Mouse (Mus musculus) kidney, adult 8-10 months (tissue): Measurements from ENCODE around the gene Rapgef2.
"Not testable (repeated sequence)": the region's sequence is repeated elsewhere in the genome, so short reads cannot be mapped to it uniquely, and the experiment has no call there.

Experiments
- DNase-seq, 2 experiments: peaks; one replicate each; pipeline ENCODE4 v3.0.0; 2022

Rapgef2 gene

DNA sequence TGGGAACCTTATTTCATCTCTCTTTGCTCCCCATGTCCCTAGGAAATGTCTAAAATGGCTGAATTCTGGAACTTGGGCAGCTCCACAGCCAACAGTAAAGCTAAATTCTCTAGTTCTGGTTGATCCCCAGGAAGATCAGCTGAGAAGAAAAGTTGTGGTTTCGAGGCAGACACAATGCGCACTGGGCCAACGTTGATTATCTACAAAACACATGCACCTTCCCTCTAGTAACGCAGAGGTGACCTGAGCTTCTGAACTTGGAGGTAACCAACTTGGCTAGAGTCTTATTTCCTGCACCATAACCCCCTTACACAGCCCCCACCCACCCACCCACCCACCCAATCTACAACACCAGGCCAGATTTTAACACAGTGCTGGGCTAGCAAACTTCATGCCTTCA lies 55.6 kb downstream of the Rapgef2 start:
- no peak for DNase-seq

DNA sequence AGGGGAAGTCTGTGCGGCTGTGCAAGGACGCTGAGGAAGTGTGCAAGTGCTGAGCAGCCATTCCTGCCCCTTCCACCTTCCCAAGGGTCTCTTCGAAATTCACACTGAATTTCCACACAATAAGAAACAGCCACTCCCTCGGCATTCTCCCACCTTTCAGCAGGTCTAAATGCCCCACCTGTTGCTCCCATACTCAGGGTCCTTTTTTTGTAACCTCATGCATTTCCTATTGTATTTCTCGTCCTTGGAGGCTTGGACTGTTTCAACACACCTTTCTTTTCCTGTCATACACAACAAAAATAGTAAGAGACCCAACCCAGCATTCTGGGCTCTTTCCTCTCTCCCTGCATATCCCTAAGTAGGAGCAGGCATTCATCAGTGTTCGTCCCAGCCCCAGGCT lies 56.8 kb downstream of the Rapgef2 start:
- no peak for DNase-seq

GRCm38 (mm10) chr3:79228304-79228703 lies 58.0 kb downstream of the Rapgef2 start:
- DNase-seq = no peak

GRCm38 (mm10) chr3:79227356-79228088 lies 58.8 kb downstream of the Rapgef2 start:
- DNase-seq = no peak

DNA sequence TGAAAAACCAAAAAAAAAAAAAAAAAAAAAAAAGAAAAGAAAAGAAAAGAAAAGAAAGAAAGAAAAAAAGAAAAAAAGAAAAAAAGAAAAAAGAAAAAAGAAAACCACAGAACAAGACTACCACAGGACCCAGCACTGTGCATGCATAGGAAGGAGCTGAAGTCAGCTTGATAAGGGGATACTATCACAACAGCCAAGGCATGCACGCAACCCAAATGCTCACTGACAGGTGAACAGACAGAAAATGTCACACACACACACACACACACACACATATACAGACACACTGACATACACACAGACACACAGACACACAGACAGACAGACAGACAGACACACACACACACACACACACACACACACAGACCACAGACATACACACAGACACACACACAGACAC lies 59.5 kb downstream of the Rapgef2 start:
- not testable (repeated sequence) for DNase-seq

DNA sequence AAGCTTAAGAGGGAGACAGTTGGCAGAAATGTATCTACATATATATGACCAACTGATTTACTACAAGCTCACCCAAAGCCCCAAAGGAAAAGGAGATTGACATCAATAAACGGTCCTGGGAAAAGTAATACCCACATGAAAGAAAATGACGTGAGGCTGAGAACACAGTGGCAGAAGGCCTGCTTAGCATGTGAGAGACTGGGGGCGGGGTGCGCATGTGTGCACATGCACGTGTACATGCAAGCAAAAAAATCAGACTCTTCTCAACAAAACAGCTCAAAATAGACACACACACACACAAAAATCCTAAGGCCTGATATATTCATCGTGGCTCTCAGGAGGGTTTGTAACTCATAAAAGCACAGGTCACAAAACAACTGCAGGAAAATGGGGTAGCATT lies 60.4 kb downstream of the Rapgef2 start:
- no peak for DNase-seq

- no peak for DNase-seq
Observed at GRCm38 (mm10) chr3:79224352-79224751, 62.0 kb downstream of the Rapgef2 start.

DNA sequence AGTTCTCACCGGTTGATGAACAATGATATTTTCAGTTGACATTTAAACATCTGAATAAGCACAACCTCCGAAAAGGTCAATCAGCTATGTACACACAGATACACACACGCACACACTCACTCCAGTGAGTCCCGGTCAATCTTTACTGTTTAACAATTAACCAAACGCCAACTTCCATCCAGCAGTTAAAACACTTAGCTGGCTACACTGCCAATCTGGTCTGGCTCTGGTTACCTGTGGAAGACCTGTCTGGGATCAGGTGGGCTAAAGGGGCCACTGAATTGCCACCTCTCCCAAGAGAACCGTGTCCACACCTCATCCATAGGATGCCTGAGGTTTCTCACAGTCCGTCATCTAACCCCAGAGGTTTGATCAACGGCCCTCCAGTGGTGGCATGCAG lies 63.0 kb downstream of the Rapgef2 start:
- peak in 1 of 2 experiments; percentile 37 for DNase-seq

- peak in 1 of 2 experiments; percentile 46 for DNase-seq
Observed at GRCm38 (mm10) chr3:79222192-79222960, 63.9 kb downstream of the Rapgef2 start.

DNA sequence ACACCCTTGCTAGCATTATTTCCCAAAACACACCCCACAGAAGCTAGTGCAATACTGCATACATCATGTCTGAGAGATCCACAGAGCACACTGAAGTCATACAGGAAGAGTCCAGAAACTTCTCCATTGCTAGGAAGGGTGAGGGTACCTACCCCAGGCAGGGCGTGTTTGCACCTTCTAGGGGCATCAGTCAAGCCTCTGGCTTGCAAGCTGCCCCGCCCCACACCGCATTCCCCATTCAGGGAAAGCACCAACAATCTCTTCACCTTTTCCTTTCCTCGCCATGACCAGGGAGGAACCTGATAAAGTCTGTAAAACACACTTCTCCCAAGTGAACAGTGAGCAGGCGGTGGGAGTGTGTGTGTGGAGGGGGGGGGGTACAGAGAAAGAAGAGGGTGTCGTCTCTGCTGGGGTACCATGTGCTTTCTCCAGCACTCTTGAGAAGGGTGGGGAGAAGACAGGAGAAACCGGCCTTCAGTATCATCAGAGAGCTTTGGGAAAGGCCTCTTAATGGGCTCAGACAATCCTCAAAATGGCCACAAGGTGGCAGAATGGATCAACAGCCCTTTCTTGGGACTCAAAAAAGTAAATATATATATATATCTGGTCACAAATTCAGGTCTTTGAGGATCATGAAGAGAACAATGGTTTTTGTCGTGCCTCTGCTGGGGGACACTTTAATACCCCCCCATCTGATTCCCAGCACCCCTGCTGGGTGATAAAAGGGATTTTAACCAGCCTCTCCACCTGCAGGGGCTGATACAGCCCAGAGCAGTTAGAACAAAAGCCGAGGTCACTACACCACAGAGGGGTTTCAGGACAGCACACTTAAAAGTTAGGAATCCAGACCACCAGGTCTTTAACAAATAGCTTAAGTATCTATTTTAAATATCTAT lies 64.8 kb downstream of the Rapgef2 start:
- peak; percentile 63 to 78 for DNase-seq

DNA sequence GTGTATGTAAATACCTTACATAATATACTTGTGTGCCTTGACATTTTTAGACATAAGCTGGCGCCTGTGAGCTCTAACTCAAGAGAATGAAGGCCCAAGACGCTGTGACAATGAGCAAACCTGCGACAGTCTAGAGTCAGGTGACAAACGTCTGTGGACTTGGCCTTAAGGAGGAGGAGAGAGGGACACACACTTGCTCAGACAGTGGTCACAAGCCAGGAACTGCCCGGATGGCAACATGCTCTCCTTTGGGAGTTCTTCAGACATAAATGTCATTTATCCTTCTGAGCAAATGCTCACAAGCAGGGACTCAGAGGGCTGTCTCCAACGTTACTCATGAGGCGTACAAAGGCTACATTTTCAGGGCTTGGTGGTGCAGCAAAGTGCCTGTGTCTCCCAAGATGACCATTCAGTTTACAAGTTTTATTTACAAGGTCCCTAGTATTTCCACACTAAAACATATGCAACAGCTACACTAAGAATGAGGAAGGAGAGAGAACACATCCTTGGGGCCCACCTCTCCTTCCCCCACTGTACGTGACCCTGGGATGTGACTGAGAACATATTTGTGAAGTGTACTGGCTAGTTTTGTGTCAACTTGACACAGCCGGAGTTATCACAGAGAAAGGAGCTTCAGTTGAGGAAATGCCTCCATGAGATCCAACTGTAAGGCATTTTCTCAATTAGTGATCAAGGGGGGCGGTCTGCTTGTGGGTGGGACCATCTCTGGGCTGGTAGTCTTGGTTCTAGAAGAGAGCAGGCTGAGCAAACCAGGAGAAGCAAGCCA lies 67.0 kb downstream of the Rapgef2 start:
- DNase-seq = no peak

- DNase-seq = no peak
Observed at GRCm38 (mm10) chr3:79218566-79219051, 67.7 kb downstream of the Rapgef2 start.

- DNase-seq = no peak
Observed at GRCm38 (mm10) chr3:79210243-79210642, 76.1 kb downstream of the Rapgef2 start.

DNA sequence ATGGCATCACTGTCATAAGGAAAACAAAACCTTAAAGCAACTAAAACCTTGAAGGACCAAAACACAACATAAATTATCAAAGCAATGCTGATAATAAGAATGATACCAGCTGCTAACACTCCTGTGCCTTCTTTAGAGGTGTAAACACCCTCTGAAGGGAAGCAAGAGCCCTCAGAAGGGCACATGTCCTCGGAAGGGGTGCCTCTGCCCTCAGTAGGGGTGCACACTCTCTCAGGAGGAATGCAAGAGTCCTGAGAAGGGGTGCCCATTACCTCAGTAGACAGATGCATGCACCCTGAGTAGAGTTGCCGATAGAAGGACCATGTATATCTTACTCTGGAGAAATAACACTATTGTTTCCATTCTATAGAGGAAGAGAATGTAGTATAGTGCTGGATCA lies 79.1 kb downstream of the Rapgef2 start:
- no peak for DNase-seq

DNA sequence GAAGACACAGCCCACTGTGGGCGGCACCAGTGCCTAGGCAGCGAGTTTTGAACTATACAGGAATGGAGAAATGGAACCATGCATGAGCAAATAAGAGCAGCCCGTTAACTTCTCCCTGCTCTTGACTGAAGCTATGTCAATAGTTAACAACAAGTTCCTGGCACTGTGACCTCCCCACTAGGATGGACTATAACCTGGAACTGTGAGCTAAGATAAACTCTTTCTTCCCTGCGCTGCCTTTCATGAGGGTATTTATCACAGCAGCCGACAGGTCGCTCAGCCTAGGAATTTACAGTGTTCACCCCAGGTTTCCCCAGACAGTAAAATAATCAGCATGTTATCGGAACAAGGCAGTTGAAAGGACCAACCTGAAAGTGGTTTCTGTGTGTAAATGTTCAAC lies 79.8 kb downstream of the Rapgef2 start:
- peak; percentile 45 to 58 for DNase-seq

DNA sequence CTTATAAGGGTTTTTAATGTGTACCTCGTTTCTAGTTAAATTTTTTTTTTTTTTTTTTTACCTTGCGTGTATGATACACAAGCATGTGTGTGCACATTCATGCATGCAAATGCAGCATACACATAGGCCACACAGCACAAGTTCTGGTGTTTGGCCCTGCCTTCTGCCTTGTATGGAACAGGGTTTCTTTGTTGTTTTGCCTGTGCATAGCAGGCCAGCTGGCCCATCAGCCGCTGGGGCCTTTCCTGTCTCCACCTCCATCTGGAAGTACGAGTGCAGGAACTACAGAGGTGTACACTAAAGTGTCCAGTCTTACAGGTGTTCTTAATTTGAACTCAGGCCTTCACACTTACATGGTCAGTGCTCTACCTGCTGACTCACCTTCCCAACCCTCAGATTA lies 80.3 kb downstream of the Rapgef2 start:
- DNase-seq = no peak

DNA sequence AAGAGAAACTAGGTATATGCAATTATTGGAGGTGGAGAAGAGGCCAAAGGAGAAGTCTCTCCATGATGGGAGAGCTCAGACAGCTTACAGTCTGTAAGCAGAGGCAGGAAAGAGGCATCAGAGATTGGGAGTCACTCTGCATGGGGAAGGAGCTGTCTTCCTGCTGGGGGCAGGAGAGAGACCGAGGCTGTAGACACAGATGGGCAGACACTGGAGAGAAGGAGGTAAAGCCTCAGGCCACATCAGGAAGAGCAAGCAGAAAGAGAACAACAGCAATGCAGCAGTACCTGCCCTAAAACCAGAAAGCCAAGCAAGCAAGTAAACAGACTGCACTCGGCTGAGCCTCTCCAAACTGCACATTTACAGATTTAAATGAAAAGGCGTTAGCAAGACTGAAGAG lies 81.2 kb downstream of the Rapgef2 start:
- DNase-seq = no peak

GRCm38 (mm10) chr3:79204261-79204660 lies 82.1 kb downstream of the Rapgef2 start:
- DNase-seq = no peak

DNA sequence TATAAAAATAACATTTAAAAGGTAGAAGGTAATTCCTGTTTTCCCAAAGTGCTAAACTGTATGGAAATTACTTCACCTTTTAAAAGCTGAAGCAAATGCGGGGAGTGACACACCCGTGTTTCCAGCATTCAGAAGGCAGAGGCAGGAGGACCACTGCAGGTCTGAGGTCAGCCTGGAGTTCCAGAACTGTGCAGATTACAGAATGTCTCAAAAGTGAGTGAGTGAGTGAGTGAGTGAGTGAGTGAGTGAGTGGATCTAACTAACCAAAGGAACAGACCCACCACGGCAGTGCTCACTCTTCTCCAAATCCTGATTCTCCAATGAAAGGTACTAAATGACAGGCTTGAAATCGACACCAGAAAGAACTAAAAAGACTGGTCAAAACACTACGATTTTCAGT lies 82.5 kb downstream of the Rapgef2 start:
- no peak for DNase-seq

DNA sequence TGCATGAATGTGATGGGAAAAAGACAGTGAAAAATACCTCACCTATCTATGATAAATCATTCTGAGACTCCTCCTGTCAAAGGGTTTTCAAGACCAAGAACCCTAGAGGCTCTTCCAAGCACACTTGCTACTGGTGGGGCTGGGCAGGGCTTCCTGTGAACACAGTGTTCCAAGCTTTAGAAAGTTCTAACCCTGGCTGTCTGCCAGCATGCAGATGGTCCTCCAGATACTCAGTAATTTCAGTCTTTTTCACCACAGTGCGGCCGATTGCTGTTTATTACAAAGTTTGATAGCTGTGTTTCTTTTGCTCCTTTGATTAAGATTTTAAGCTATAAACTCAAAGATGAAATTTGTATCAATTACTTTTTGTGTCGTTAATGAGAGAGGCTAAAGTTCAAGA lies 83.1 kb downstream of the Rapgef2 start:
- DNase-seq = peak; percentile 58 to 75

GRCm38 (mm10) chr3:79202275-79203153 lies 83.8 kb downstream of the Rapgef2 start:
- peak; percentile 69 to 87 for DNase-seq
